Mouse (Mus musculus): Measurements from ENCODE around the gene Klhl10. TPM values are rescaled to one million over a fixed set of nuclear protein-coding genes. Genes with fewer than 3 reads are reported as not detected.

The Klhl10 gene
- 0.12 TPM for polyA plus RNA-seq (2012; fragmentation: generic; extraction: Trizol)
- long read RNA-seq, experiment 1 = 0 reads
- long read RNA-seq, experiment 2 = 0 reads

DNA sequence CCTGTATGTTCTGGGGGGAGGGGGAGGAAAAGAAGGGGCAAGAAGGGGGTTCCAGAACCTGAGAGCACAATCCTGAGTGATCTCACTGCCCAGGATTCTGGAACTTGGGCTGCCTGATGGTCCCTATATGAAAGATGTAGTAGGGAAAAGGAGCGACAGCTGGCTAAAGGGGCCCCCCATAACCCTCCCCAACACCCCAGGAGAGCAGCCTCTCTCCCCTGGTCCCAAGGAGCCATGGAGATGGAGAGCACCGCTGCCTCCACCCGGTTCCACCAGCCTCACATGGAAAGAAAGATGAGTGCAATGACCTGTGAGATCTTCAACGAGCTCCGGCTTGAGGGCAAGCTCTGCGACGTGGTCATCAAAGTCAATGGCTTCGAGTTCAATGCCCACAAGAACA, at the start of gene Klhl10, which contains the start of gene Nt5c3b:
Gene Klhl10, plus strand, starts transcription at position 121 of the 400 bp plus-strand sequence.
Gene Nt5c3b, minus strand, starts transcription at position 12 of the 400 bp plus-strand sequence.
- Histone ChIP-seq H3K36me3 (ENCODE audit: control insufficient read depth, insufficient read depth) (peaks cover 12% of the 10 kb centered on the region), H3K79me2 (ENCODE audit: control insufficient read depth, insufficient read depth) (peaks cover 29% of the 10 kb centered on the region), H3K79me3 (ENCODE audit: low read depth) (no peaks in the 10 kb centered on the region), H3K27me3 (ENCODE audit: control insufficient read depth, insufficient read depth, insufficient read length) (no peaks in the 10 kb centered on the region), H3ac (ENCODE audit: control insufficient read depth, insufficient read length, low read depth) (peak within 1 kb of the TSS; percentile 62), H3K4me3 (ENCODE audit: insufficient read depth, poor library complexity, severe bottlenecking) (peak within 1 kb of the TSS; percentile 60)
- TF ChIP-seq USF1 (IDR thresholded peaks at IDR 0.05; ENCODE audit: low read depth) (no peak), CEBPB (IDR thresholded peaks at IDR 0.05; ENCODE audit: low read depth) (no peak), CTCF (IDR thresholded peaks at IDR 0.05; ENCODE audit: control insufficient read depth, insufficient read depth, insufficient read length) (no peak), MYOD1 (IDR thresholded peaks at IDR 0.05; ENCODE audit: control insufficient read depth, insufficient read length, low read depth) (no peak), MYOG (IDR thresholded peaks at IDR 0.05; ENCODE audit: control insufficient read depth, extremely low read depth, insufficient read length) (no peak), FOSL1 (IDR thresholded peaks at IDR 0.05; ENCODE audit: insufficient read depth, low read length, poor library complexity, severe bottlenecking) (no peak), MAX (IDR thresholded peaks at IDR 0.05) (no peak)

DNA sequence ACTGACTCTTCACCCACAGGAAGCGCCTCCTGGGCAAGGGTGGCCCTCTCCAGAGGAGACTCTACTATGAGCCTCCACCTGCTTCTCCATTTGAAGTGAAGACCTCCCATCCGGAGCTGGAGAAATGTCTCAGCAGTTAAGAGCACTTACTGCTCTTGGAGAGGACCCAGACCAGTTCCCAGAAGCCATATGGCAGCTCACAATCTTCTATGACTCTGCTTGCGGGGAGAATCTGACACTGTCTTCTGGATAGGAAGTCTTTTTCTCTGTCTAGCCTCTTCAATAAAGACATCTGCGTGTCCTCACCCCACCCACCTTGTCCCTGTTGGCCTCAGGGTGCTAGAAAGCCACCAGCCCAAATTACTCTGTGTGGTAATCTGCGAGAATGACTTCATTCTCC, 48.8 kb upstream of the Klhl10 start:
- TF ChIP-seq MAX (IDR thresholded peaks at IDR 0.05) = no peak
- no peak for TF ChIP-seq FOSL1 (IDR thresholded peaks at IDR 0.05; ENCODE audit: insufficient read depth, low read length, poor library complexity, severe bottlenecking)
- TF ChIP-seq MYOG (IDR thresholded peaks at IDR 0.05; ENCODE audit: control insufficient read depth, extremely low read depth, insufficient read length) = no peak
- no peak for TF ChIP-seq MYOD1 (IDR thresholded peaks at IDR 0.05; ENCODE audit: control insufficient read depth, insufficient read length, low read depth)
- no peak for TF ChIP-seq CEBPB (IDR thresholded peaks at IDR 0.05; ENCODE audit: low read depth)
- no peak for TF ChIP-seq CTCF (IDR thresholded peaks at IDR 0.05; ENCODE audit: control insufficient read depth, insufficient read depth, insufficient read length)
- no peak for TF ChIP-seq USF1 (IDR thresholded peaks at IDR 0.05; ENCODE audit: low read depth)
- peaks cover 60% of the 10 kb centered on the region for H3K79me3 ChIP-seq (ENCODE audit: low read depth)
- H3ac ChIP-seq (ENCODE audit: control insufficient read depth, insufficient read length, low read depth) = no peak overlapping the region
- H3K79me2 ChIP-seq (ENCODE audit: control insufficient read depth, insufficient read depth) = peaks cover 94% of the 10 kb centered on the region
- H3K27me3 ChIP-seq (ENCODE audit: control insufficient read depth, insufficient read depth, insufficient read length) = no peaks in the 10 kb centered on the region
- H3K36me3 ChIP-seq (ENCODE audit: control insufficient read depth, insufficient read depth) = no peaks in the 10 kb centered on the region
- H3K4me3 ChIP-seq (ENCODE audit: insufficient read depth, poor library complexity, severe bottlenecking) = no peak overlapping the region

DNA sequence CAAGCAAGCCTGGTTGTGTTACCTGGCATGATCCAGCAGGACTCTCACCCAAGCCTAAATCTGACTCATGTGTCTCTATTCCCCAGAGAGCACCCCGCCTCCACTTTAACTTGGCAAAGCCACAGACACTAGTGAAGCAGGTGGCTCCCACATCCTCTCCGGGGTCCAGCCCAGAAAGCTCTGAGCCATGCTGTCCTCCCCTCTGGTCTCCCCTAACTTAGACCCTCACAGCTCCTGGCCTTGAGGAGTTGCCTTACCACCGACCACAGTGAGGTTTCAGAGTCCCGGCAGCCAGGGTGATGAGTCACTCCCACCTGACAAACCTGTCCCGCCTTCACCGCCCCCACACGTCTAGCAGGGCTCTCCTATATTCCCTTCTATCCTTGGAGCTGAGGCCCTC, 48.0 kb upstream of the Klhl10 start:
- TF ChIP-seq USF1 (IDR thresholded peaks at IDR 0.05; ENCODE audit: low read depth) = no peak
- peak; percentile 48 for TF ChIP-seq MYOD1 (IDR thresholded peaks at IDR 0.05; ENCODE audit: control insufficient read depth, insufficient read length, low read depth)
- TF ChIP-seq MAX (IDR thresholded peaks at IDR 0.05) = peak; percentile 14
- H3K79me3 ChIP-seq (ENCODE audit: low read depth) = peaks cover 59% of the 10 kb centered on the region
- H3K27me3 ChIP-seq (ENCODE audit: control insufficient read depth, insufficient read depth, insufficient read length) = no peaks in the 10 kb centered on the region
- no peaks in the 10 kb centered on the region for H3K36me3 ChIP-seq (ENCODE audit: control insufficient read depth, insufficient read depth)
- H3ac ChIP-seq (ENCODE audit: control insufficient read depth, insufficient read length, low read depth) = no peak overlapping the region
- H3K79me2 ChIP-seq (ENCODE audit: control insufficient read depth, insufficient read depth) = peaks cover 86% of the 10 kb centered on the region
- no peak overlapping the region for H3K4me3 ChIP-seq (ENCODE audit: insufficient read depth, poor library complexity, severe bottlenecking)

DNA sequence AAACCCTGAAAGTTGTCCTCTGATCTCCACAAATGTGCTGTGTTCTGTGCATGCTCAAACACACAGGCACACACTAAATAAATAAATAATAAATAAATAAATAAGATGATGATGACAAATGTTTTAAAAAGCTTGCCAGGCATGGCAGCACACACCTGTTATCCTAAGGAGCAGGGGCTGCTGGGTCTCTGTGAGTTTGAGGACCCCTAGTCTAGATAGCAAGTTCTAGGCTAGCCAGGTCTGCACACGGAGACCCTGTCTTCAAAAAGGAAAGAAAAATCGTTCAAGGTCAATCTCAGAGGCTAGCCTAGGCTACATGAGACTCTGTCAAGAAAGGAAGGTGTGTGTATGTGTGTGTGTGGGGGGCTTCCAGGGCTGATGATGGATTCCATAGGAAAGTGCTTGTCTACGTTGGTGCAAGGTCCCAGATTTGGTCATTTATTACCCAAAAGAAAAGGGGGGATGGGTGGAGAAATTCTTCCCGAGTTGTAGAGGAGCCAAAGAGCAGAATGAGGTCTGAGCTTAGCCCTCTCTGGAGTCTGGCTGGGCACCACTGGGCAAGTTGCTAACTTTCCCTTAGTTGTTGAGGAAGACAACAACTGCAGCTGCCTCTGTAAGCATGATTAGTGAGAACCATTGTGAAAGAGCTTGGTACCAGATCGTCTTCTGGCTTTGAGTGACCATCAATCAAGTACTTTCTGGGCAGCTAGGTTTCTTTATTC, 47.2 kb upstream of the Klhl10 start:
- peaks cover 52% of the 10 kb centered on the region for H3K79me3 ChIP-seq (ENCODE audit: low read depth)
- no peak overlapping the region for H3ac ChIP-seq (ENCODE audit: control insufficient read depth, insufficient read length, low read depth)
- TF ChIP-seq MYOG (IDR thresholded peaks at IDR 0.05; ENCODE audit: control insufficient read depth, extremely low read depth, insufficient read length) (no peak), MYOD1 (IDR thresholded peaks at IDR 0.05; ENCODE audit: control insufficient read depth, insufficient read length, low read depth) (no peak), FOSL1 (IDR thresholded peaks at IDR 0.05; ENCODE audit: insufficient read depth, low read length, poor library complexity, severe bottlenecking) (no peak), CEBPB (IDR thresholded peaks at IDR 0.05; ENCODE audit: low read depth) (peak; percentile 48), MAX (IDR thresholded peaks at IDR 0.05) (no peak), USF1 (IDR thresholded peaks at IDR 0.05; ENCODE audit: low read depth) (no peak), CTCF (IDR thresholded peaks at IDR 0.05; ENCODE audit: control insufficient read depth, insufficient read depth, insufficient read length) (no peak)
- no peaks in the 10 kb centered on the region for H3K27me3 ChIP-seq (ENCODE audit: control insufficient read depth, insufficient read depth, insufficient read length)
- peaks cover 78% of the 10 kb centered on the region for H3K79me2 ChIP-seq (ENCODE audit: control insufficient read depth, insufficient read depth)
- no peaks in the 10 kb centered on the region for H3K36me3 ChIP-seq (ENCODE audit: control insufficient read depth, insufficient read depth)
- no peak overlapping the region for H3K4me3 ChIP-seq (ENCODE audit: insufficient read depth, poor library complexity, severe bottlenecking)

DNA sequence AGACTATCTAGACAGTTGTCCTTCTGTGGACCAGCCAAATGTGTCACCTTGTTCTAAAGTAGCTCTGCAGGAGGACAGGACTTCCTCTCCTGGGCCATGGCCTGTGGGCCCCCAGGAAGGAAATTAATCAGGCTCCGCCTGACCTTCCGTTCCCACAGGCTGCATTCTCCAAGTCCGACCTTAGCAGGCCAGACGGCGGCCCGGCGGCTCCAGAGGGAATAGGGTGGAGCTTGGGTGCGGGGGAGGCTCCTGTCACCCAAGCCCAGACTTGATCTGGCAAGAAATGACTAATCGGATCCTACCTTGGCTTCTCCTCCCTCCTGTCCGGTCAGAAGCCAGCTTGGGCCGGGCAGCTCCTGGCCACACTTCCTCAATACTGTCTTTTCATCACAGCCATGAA, 46.5 kb upstream of the Klhl10 start:
- no peak for TF ChIP-seq MAX (IDR thresholded peaks at IDR 0.05)
- no peak for TF ChIP-seq CEBPB (IDR thresholded peaks at IDR 0.05; ENCODE audit: low read depth)
- no peak for TF ChIP-seq MYOG (IDR thresholded peaks at IDR 0.05; ENCODE audit: control insufficient read depth, extremely low read depth, insufficient read length)

More for the DNA sequence above, 46.5 kb upstream of the Klhl10 start:
- Histone ChIP-seq H3K27me3 (ENCODE audit: control insufficient read depth, insufficient read depth, insufficient read length) (no peaks in the 10 kb centered on the region), H3K4me3 (ENCODE audit: insufficient read depth, poor library complexity, severe bottlenecking) (no peak overlapping the region), H3K79me3 (ENCODE audit: low read depth) (peaks cover 46% of the 10 kb centered on the region), H3K79me2 (ENCODE audit: control insufficient read depth, insufficient read depth) (peaks cover 71% of the 10 kb centered on the region), H3K36me3 (ENCODE audit: control insufficient read depth, insufficient read depth) (no peaks in the 10 kb centered on the region), H3ac (ENCODE audit: control insufficient read depth, insufficient read length, low read depth) (no peak overlapping the region)

Measured in C2C12 (cell line).